Mouse (Mus musculus): Measurements from ENCODE around the gene Armh3. TPM values are rescaled to one million over a fixed set of nuclear protein-coding genes. Genes with fewer than 3 reads are reported as not detected.

The Armh3 gene
- polyA plus RNA-seq, 1 experiment from 2014 or later: 7.5 TPM

DNA sequence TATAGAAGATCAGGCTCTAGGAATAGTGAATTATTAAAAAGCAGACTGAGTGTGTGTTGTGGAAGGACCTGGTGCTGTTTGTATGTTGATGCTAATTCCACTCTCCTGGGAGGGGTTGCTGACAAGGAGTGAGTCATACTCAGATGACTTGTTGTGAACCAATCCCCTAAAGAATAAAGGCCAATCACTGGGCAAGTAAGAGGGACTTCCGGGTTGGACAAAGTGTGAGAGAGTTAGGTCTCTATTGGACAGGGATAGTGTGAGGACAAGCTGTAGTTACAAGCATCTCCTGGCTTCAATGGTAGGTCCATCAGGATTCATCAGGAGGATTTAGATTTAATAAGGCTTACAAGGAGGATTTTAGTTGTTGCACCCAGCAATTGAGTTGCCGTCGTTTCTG lies 10.1 kb downstream of the Armh3 start:
- Histone ChIP-seq H3K4me1 (replicated peaks; ENCODE audit: control insufficient read depth, insufficient read depth) (no peaks in the 10 kb centered on the region), H3K36me3 (ENCODE audit: control insufficient read depth, insufficient read depth, low read length) (no peaks in the 10 kb centered on the region), H3K9me3 (ENCODE audit: control insufficient read depth, low read length) (no peaks in the 10 kb centered on the region), H3K27me3 (ENCODE audit: control insufficient read depth, insufficient read depth, low read length) (no peaks in the 10 kb centered on the region), H3K4me2 (replicated peaks; ENCODE audit: low read depth) (no peak overlapping the region), H3K9ac (ENCODE audit: low read length) (no peak overlapping the region), H3K27ac (replicated peaks) (no peak overlapping the region), H3K4me3 (ENCODE audit: low read depth, low read length) (no peak overlapping the region)
- TF ChIP-seq CTCF (IDR thresholded peaks at IDR 0.05; ENCODE audit: low read depth): no peak
- no peak for TF ChIP-seq EP300 (optimal IDR thresholded peaks at IDR 0.05)
- WGBS: 91% methylated on average over 3 of the region's 3 CpGs
- ATAC-seq (ENCODE audit: low FRiP score, low TSS enrichment): no peak
- DNase-seq (ENCODE audit: low spot score): no peak

DNA sequence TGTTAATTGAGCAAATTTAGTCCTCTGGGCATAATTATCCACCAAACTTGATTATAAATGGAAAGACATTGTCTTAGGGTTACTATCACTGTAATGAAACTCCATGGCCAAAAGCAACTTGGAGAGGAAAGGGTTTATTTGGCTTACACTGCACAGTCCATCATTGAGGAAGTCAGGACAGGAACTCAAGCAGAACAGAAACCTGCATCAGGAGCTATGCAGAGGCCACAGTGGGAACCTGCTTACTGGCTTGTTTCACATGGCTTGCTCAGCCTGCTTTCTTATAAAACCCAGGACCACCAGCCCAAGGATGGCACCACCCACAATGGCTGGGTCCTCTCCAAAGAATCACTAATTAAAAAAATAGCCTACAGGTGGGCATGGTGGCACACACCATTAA lies 13.9 kb downstream of the Armh3 start:
- no peak overlapping the region for H3K4me2 ChIP-seq (replicated peaks; ENCODE audit: low read depth)
- H3K4me3 ChIP-seq (ENCODE audit: low read depth, low read length): no peak overlapping the region
- TF ChIP-seq EP300 (optimal IDR thresholded peaks at IDR 0.05) (no peak), CTCF (IDR thresholded peaks at IDR 0.05; ENCODE audit: low read depth) (no peak)
- H3K27me3 ChIP-seq (ENCODE audit: control insufficient read depth, insufficient read depth, low read length): no peaks in the 10 kb centered on the region
- ATAC-seq (ENCODE audit: low FRiP score, low TSS enrichment): no peak
- no peaks in the 10 kb centered on the region for H3K4me1 ChIP-seq (replicated peaks; ENCODE audit: control insufficient read depth, insufficient read depth)
- H3K9me3 ChIP-seq (ENCODE audit: control insufficient read depth, low read length): no peaks in the 10 kb centered on the region
- no peak for DNase-seq (ENCODE audit: low spot score)
- no peak overlapping the region for H3K9ac ChIP-seq (ENCODE audit: low read length)
- H3K36me3 ChIP-seq (ENCODE audit: control insufficient read depth, insufficient read depth, low read length): no peaks in the 10 kb centered on the region
- H3K27ac ChIP-seq (replicated peaks): no peak overlapping the region

DNA sequence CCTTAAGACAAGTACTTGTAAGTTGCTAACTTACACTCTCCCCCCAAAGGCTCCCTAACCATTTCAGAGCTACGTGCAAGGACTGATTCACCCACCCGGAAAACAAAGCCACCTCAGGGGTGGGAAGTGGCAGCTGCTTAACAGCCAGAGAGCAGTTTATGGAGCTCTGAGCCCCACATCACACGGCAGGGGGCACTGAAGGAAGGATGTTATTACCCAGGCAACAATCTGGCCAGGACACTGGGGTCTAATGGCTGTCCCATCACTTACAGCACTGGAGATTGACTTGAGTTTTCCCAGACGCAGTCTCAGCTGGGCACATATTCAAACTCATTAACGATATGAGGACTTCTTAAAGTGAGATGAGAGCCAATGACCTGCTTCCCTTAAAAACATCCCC lies 37.5 kb downstream of the Armh3 start:
- 47% methylated on average over 5 of the region's 5 CpGs for WGBS
- H3K9me3 ChIP-seq (ENCODE audit: control insufficient read depth, low read length): no peaks in the 10 kb centered on the region
- ATAC-seq (ENCODE audit: low FRiP score, low TSS enrichment): no peak

DNA sequence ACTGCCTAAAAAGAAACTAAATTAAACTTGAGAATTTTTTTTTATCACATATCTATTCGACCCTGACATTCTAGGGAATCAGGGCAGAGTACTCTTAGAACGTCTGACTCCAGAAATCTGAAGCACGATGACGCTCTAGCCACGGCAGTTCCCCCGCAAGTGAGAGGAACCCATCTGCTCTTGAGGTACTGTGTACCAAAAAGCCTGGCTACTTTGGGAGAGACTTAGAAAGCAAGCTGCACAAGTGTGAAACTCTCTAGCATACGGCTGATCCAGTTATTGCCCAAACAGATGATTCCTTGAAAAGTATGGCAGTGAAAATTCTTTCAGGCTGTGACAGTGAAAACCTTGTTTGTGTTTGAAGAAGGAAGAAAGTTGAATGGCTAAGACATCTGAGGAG lies 41.6 kb downstream of the Armh3 start:
- ATAC-seq (ENCODE audit: low FRiP score, low TSS enrichment): no peak
- H3K27me3 ChIP-seq (ENCODE audit: control insufficient read depth, insufficient read depth, low read length): no peaks in the 10 kb centered on the region
- H3K4me2 ChIP-seq (replicated peaks; ENCODE audit: low read depth): no peak overlapping the region
- H3K9ac ChIP-seq (ENCODE audit: low read length): no peak overlapping the region
- no peak for DNase-seq (ENCODE audit: low spot score)
- H3K4me1 ChIP-seq (replicated peaks; ENCODE audit: control insufficient read depth, insufficient read depth): no peaks in the 10 kb centered on the region
- H3K4me3 ChIP-seq (ENCODE audit: low read depth, low read length): no peak overlapping the region
- H3K27ac ChIP-seq (replicated peaks): no peak overlapping the region
- no peaks in the 10 kb centered on the region for H3K9me3 ChIP-seq (ENCODE audit: control insufficient read depth, low read length)
- no peak for TF ChIP-seq EP300 (optimal IDR thresholded peaks at IDR 0.05)
- no peak for TF ChIP-seq CTCF (IDR thresholded peaks at IDR 0.05; ENCODE audit: low read depth)
- WGBS: 86% methylated on average over 7 of the region's 7 CpGs
- peaks cover 4% of the 10 kb centered on the region; the same call in 1 of the 2 replicates for H3K36me3 ChIP-seq (ENCODE audit: control insufficient read depth, insufficient read depth, low read length)

More for the DNA sequence above, 37.5 kb downstream of the Armh3 start:
- no peak for TF ChIP-seq CTCF (IDR thresholded peaks at IDR 0.05; ENCODE audit: low read depth)
- no peak overlapping the region for H3K4me3 ChIP-seq (ENCODE audit: low read depth, low read length)
- H3K36me3 ChIP-seq (ENCODE audit: control insufficient read depth, insufficient read depth, low read length): peaks cover 7% of the 10 kb centered on the region; the same call in 1 of the 2 replicates
- H3K27me3 ChIP-seq (ENCODE audit: control insufficient read depth, insufficient read depth, low read length): no peaks in the 10 kb centered on the region
- H3K4me2 ChIP-seq (replicated peaks; ENCODE audit: low read depth): no peak overlapping the region
- no peaks in the 10 kb centered on the region for H3K4me1 ChIP-seq (replicated peaks; ENCODE audit: control insufficient read depth, insufficient read depth)
- no peak overlapping the region for H3K9ac ChIP-seq (ENCODE audit: low read length)
- no peak for DNase-seq (ENCODE audit: low spot score)
- H3K27ac ChIP-seq (replicated peaks): no peak overlapping the region

DNA sequence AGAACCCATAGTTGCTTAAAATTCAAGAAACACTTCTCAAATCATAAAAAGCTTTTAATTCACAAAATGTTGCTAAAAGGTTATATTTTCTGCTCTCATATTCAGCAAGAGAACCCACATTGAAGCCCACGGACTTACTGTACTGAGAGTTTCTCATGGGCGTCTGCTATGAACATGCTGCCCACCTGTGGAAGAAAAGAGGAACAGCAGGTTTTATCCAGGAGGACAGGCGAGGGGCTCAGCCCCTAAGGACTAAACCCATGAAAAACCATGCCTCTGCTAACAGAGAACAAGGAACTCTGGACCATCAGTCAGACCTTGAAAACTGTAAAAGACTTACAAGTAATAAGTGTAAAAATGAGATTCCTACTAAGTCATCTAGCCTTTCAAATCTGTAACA lies 45.0 kb downstream of the Armh3 start:
- H3K4me1 ChIP-seq (replicated peaks; ENCODE audit: control insufficient read depth, insufficient read depth): no peaks in the 10 kb centered on the region
- H3K27ac ChIP-seq (replicated peaks): no peak overlapping the region
- TF ChIP-seq EP300 (optimal IDR thresholded peaks at IDR 0.05) (no peak), CTCF (IDR thresholded peaks at IDR 0.05; ENCODE audit: low read depth) (peak; percentile 90)
- no peaks in the 10 kb centered on the region for H3K9me3 ChIP-seq (ENCODE audit: control insufficient read depth, low read length)
- ATAC-seq (ENCODE audit: low FRiP score, low TSS enrichment): no peak
- no peak overlapping the region for H3K4me3 ChIP-seq (ENCODE audit: low read depth, low read length)
- DNase-seq (ENCODE audit: low spot score): no peak
- 13% methylated on average over 3 of the region's 3 CpGs for WGBS
- no peaks in the 10 kb centered on the region for H3K27me3 ChIP-seq (ENCODE audit: control insufficient read depth, insufficient read depth, low read length)
- no peak overlapping the region for H3K9ac ChIP-seq (ENCODE audit: low read length)
- no peak overlapping the region for H3K4me2 ChIP-seq (replicated peaks; ENCODE audit: low read depth)
- H3K36me3 ChIP-seq (ENCODE audit: control insufficient read depth, insufficient read depth, low read length): peaks cover 2% of the 10 kb centered on the region; the same call in 1 of the 2 replicates

DNA sequence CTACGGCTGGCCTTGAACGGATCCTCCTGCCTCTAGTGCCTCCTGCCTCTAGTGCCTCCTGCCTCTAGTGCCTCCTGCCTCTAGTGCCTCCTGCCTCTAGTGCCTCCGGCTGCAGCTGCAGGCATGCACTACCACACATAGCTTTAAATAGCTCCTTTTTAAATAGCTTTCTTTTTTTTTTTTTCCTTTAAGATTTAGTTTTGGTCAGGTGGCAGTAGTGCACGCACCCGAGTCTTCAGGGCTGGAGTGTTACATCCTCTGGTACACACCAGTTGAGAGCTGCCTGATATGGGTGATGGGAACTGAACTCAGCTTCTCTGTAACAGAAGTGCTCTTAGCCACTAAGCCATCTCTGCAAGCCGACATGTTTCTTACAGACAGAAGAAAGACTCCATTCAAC lies 49.1 kb downstream of the Armh3 start:
- no peak overlapping the region for H3K9ac ChIP-seq (ENCODE audit: low read length)
- TF ChIP-seq CTCF (IDR thresholded peaks at IDR 0.05; ENCODE audit: low read depth) (no peak), EP300 (optimal IDR thresholded peaks at IDR 0.05) (no peak)
- H3K9me3 ChIP-seq (ENCODE audit: control insufficient read depth, low read length): no peaks in the 10 kb centered on the region
- WGBS: 79% methylated on average over 6 of the region's 6 CpGs
- H3K4me3 ChIP-seq (ENCODE audit: low read depth, low read length): no peak overlapping the region
- ATAC-seq (ENCODE audit: low FRiP score, low TSS enrichment) (no peak), DNase-seq (ENCODE audit: low spot score) (no peak)
- no peak overlapping the region for H3K27ac ChIP-seq (replicated peaks)
- no peaks in the 10 kb centered on the region for H3K4me1 ChIP-seq (replicated peaks; ENCODE audit: control insufficient read depth, insufficient read depth)
- H3K4me2 ChIP-seq (replicated peaks; ENCODE audit: low read depth): no peak overlapping the region
- H3K36me3 ChIP-seq (ENCODE audit: control insufficient read depth, insufficient read depth, low read length): peaks cover 5% of the 10 kb centered on the region; the same call in 1 of the 2 replicates
- no peaks in the 10 kb centered on the region for H3K27me3 ChIP-seq (ENCODE audit: control insufficient read depth, insufficient read depth, low read length)
